Mouse (Mus musculus) frontal cortex, postnatal 10 days (tissue): ENCODE results near the gene Nup93.
"Not testable (repeated sequence)": the region's sequence is repeated elsewhere in the genome, so short reads cannot be mapped to it uniquely, and the experiment has no call there.

Experiments
- DNase-seq, 2 experiments: peaks; one replicate each; pipeline ENCODE4 v3.0.0; 2022; ENCODE audit warnings: low spot score in 2 of 2, mixed read lengths in 1 of 2

The Nup93 gene

GRCm38 (mm10) chr8:94214252-94215173 is at the start of gene Nup93:
Gene Nup93 (plus strand): TSS chr8:94214564.
- peak; percentile 96 to 99 for DNase-seq

- DNase-seq, result not testable (repeated sequence)
Measured at GRCm38 (mm10) chr8:94165772-94166171, 48.6 kb upstream of the Nup93 start.

GRCm38 (mm10) chr8:94167244-94167643 is 47.1 kb upstream of the Nup93 start:
- peak; percentile 78 to 88 for DNase-seq

- no peak for DNase-seq
Measured at GRCm38 (mm10) chr8:94169547-94169946, 44.8 kb upstream of the Nup93 start.

- peak in 1 of 2 experiments; percentile 33 for DNase-seq
Measured at GRCm38 (mm10) chr8:94171321-94171755, 43.0 kb upstream of the Nup93 start.

GRCm38 (mm10) chr8:94172075-94172808 is 42.1 kb upstream of the Nup93 start, which contains the start of gene Mt2:
Gene Mt2 (plus strand): TSS chr8:94172664.
- peak; percentile 70 to 79 for DNase-seq

- no peak for DNase-seq
Measured at GRCm38 (mm10) chr8:94172809-94173732, 41.3 kb upstream of the Nup93 start.

- DNase-seq, result no peak
Measured at GRCm38 (mm10) chr8:94173848-94174403, 40.4 kb upstream of the Nup93 start.

GRCm38 (mm10) chr8:94174619-94175213 is 39.6 kb upstream of the Nup93 start:
- DNase-seq, result no peak

GRCm38 (mm10) chr8:94177716-94178390 is 36.5 kb upstream of the Nup93 start:
- no peak for DNase-seq

- DNase-seq, result peak; percentile 83 to 89
Measured at GRCm38 (mm10) chr8:94178857-94179712, 35.3 kb upstream of the Nup93 start, which contains the start of gene Mt1. Gene Mt1 (plus strand): TSS chr8:94179082.

GRCm38 (mm10) chr8:94179713-94180560 is 34.4 kb upstream of the Nup93 start:
- DNase-seq, result no peak

GRCm38 (mm10) chr8:94180561-94180908 is 33.8 kb upstream of the Nup93 start:
- no peak for DNase-seq

- no peak for DNase-seq
Measured at GRCm38 (mm10) chr8:94182055-94182929, 32.1 kb upstream of the Nup93 start.

- DNase-seq, result peak; percentile 53 to 61
Measured at GRCm38 (mm10) chr8:94183117-94183516, 31.2 kb upstream of the Nup93 start.

GRCm38 (mm10) chr8:94184357-94184843 is 30.0 kb upstream of the Nup93 start:
- DNase-seq, result no peak

GRCm38 (mm10) chr8:94185791-94186190 is 28.6 kb upstream of the Nup93 start:
- no peak for DNase-seq
